Mouse (Mus musculus) lung, postnatal 4 days (tissue): ENCODE results near the gene Fgfr2.

ENCODE experiments used
- DNase-seq, 2 experiments: peaks; one replicate each; pipeline ENCODE4 v3.0.0; 2021

The Fgfr2 gene

GRCm38 (mm10) chr7:132123211-132123610 lies 999.9 kb downstream of the Fgfr2 start:
- no peak for DNase-seq

- no peak for DNase-seq
These were observed 1003.3 kb downstream of the Fgfr2 start for GRCm38 (mm10) chr7:132119817-132120216.

- no peak for DNase-seq
These were observed 1011.4 kb downstream of the Fgfr2 start for GRCm38 (mm10) chr7:132111770-132112169.

GRCm38 (mm10) chr7:132110308-132110707 lies 1012.8 kb downstream of the Fgfr2 start:
- no peak for DNase-seq

- no peak for DNase-seq
These were observed 1016.3 kb downstream of the Fgfr2 start for GRCm38 (mm10) chr7:132106891-132107290.

GRCm38 (mm10) chr7:132105326-132105725 lies 1017.8 kb downstream of the Fgfr2 start:
- no peak for DNase-seq

GRCm38 (mm10) chr7:132098441-132098840 lies 1024.7 kb downstream of the Fgfr2 start:
- DNase-seq: no peak

- no peak for DNase-seq
These were observed 1028.5 kb downstream of the Fgfr2 start for GRCm38 (mm10) chr7:132094666-132095065.

- DNase-seq: no peak
These were observed 1031.6 kb downstream of the Fgfr2 start for GRCm38 (mm10) chr7:132091551-132091950.

- DNase-seq: no peak
These were observed 1034.5 kb downstream of the Fgfr2 start for GRCm38 (mm10) chr7:132088606-132089005.

- DNase-seq: no peak
These were observed 1035.0 kb downstream of the Fgfr2 start for GRCm38 (mm10) chr7:132088181-132088580.

GRCm38 (mm10) chr7:132075825-132076224 lies 1047.3 kb downstream of the Fgfr2 start:
- no peak for DNase-seq

GRCm38 (mm10) chr7:132074503-132074902 lies 1048.6 kb downstream of the Fgfr2 start:
- DNase-seq: no peak

GRCm38 (mm10) chr7:132070877-132071625 lies 1052.1 kb downstream of the Fgfr2 start:
- no peak for DNase-seq

- no peak for DNase-seq
These were observed 1055.2 kb downstream of the Fgfr2 start for GRCm38 (mm10) chr7:132067951-132068350.

- no peak for DNase-seq
These were observed 1055.6 kb downstream of the Fgfr2 start for GRCm38 (mm10) chr7:132067511-132067910.

GRCm38 (mm10) chr7:132060116-132060515 lies 1063.0 kb downstream of the Fgfr2 start:
- no peak for DNase-seq

GRCm38 (mm10) chr7:132056565-132056964 lies 1066.6 kb downstream of the Fgfr2 start:
- no peak for DNase-seq

GRCm38 (mm10) chr7:132046662-132047061 lies 1076.5 kb downstream of the Fgfr2 start:
- DNase-seq: no peak

- no peak for DNase-seq
These were observed 1091.1 kb downstream of the Fgfr2 start for GRCm38 (mm10) chr7:132031940-132032531.

- DNase-seq: no peak
These were observed 1096.5 kb downstream of the Fgfr2 start for GRCm38 (mm10) chr7:132026671-132027070.

- no peak for DNase-seq
These were observed 1097.6 kb downstream of the Fgfr2 start for GRCm38 (mm10) chr7:132025591-132025990.

GRCm38 (mm10) chr7:132015933-132016332 lies 1107.2 kb downstream of the Fgfr2 start:
- DNase-seq: no peak

GRCm38 (mm10) chr7:132015193-132015592 lies 1108.0 kb downstream of the Fgfr2 start:
- DNase-seq: no peak

- no peak for DNase-seq
These were observed 1109.2 kb downstream of the Fgfr2 start for GRCm38 (mm10) chr7:132013970-132014369.
